Mouse (Mus musculus): Measurements from ENCODE around the gene Ankrd34b.

Ankrd34b gene
- long read RNA-seq, experiment 1: 0 reads
- long read RNA-seq, experiment 2: 0 reads

- intact Hi-C loops (cut with DNase I): no loop called here
Measured at GRCm38 (mm10) chr13:92425758-92426264, at the start of gene Ankrd34b. TSS of gene Ankrd34b (plus strand) at chr13:92425896.

- intact Hi-C loops (cut with DNase I): no loop called here
Measured at GRCm38 (mm10) chr13:92387367-92387766, 38.3 kb upstream of the Ankrd34b start.

- intact Hi-C loops (cut with DNase I): no loop called here
Measured at GRCm38 (mm10) chr13:92393047-92393661, 32.5 kb upstream of the Ankrd34b start.

GRCm38 (mm10) chr13:92398491-92399384, 27.0 kb upstream of the Ankrd34b start:
- intact Hi-C loops (cut with DNase I): no loop called here

GRCm38 (mm10) chr13:92402063-92402462, 23.6 kb upstream of the Ankrd34b start:
- intact Hi-C loops (cut with DNase I): loop anchor here (5.0 kb wide), 1 partner anchor 1695 kb away; no protein-coding TSS in a partner anchor

GRCm38 (mm10) chr13:92403496-92403895, 22.2 kb upstream of the Ankrd34b start:
- intact Hi-C loops (cut with DNase I): loop anchor here (5.0 kb wide), 1 partner anchor 1696 kb away; no protein-coding TSS in a partner anchor

- intact Hi-C loops (cut with DNase I): no loop called here
Measured at GRCm38 (mm10) chr13:92410486-92410885, 15.2 kb upstream of the Ankrd34b start.

GRCm38 (mm10) chr13:92419630-92420029, 6.1 kb upstream of the Ankrd34b start:
- intact Hi-C loops (cut with DNase I): no loop called here

GRCm38 (mm10) chr13:92423711-92424110, 2.0 kb upstream of the Ankrd34b start:
- intact Hi-C loops (cut with DNase I): no loop called here

GRCm38 (mm10) chr13:92426294-92427051, 777 bp downstream of the Ankrd34b start:
- intact Hi-C loops (cut with DNase I): no loop called here

- intact Hi-C loops (cut with DNase I): no loop called here
Measured at GRCm38 (mm10) chr13:92427351-92427855, 1.7 kb downstream of the Ankrd34b start.

- intact Hi-C loops (cut with DNase I): no loop called here
Measured at GRCm38 (mm10) chr13:92438656-92439055, 13.0 kb downstream of the Ankrd34b start.

- intact Hi-C loops (cut with DNase I): no loop called here
Measured at GRCm38 (mm10) chr13:92440286-92440685, 14.6 kb downstream of the Ankrd34b start.

- intact Hi-C loops (cut with DNase I): no loop called here
Measured at GRCm38 (mm10) chr13:92446872-92447271, 21.2 kb downstream of the Ankrd34b start.

- intact Hi-C loops (cut with DNase I): no loop called here
Measured at GRCm38 (mm10) chr13:92464698-92465097, 39.0 kb downstream of the Ankrd34b start.

GRCm38 (mm10) chr13:92467891-92468290, 42.2 kb downstream of the Ankrd34b start:
- intact Hi-C loops (cut with DNase I): no loop called here

GRCm38 (mm10) chr13:92469381-92469780, 43.7 kb downstream of the Ankrd34b start:
- intact Hi-C loops (cut with DNase I): no loop called here

- intact Hi-C loops (cut with DNase I): loop anchor here (10.0 kb wide), 1 partner anchor 555 kb away; no protein-coding TSS in a partner anchor
Measured at GRCm38 (mm10) chr13:92470151-92470550, 44.5 kb downstream of the Ankrd34b start.

GRCm38 (mm10) chr13:92483348-92483747, 57.7 kb downstream of the Ankrd34b start:
- intact Hi-C loops (cut with DNase I): loop anchor here (2.0 kb wide), 1 partner anchor 127 kb away; no protein-coding TSS in a partner anchor

GRCm38 (mm10) chr13:92483852-92484463, 58.3 kb downstream of the Ankrd34b start, which contains the start of gene Fam151b:
TSS of gene Fam151b (minus strand) at chr13:92484015.
- intact Hi-C loops (cut with DNase I): loop anchor here (2.0 kb wide), 1 partner anchor 127 kb away; no protein-coding TSS in a partner anchor
